Mouse (Mus musculus): ENCODE measurements around the gene Lims1.

GRCm38 (mm10) chr10:58459896-58460295 lies 136.6 kb downstream of the Lims1 start:
- no peak for TF ChIP-seq MYOD1 (IDR thresholded peaks at IDR 0.05; ENCODE audit: control insufficient read depth, insufficient read length, low read depth)
- TF ChIP-seq MAX (IDR thresholded peaks at IDR 0.05) = no peak
- TF ChIP-seq CTCF (IDR thresholded peaks at IDR 0.05; ENCODE audit: control insufficient read depth, insufficient read depth, insufficient read length) = no peak
